Mouse (Mus musculus) c-Kit-positive CD71-positive TER-119-positive erythroid progenitor cells, embryonic 14.5 days (primary cell): ENCODE data around the gene Arhgap18.

Experiments
- DNase-seq: peaks from one replicate; pipeline ENCODE4 v3.0.0-alpha.2; 2013; ENCODE audit warnings: low spot score

Gene Arhgap18

DNA sequence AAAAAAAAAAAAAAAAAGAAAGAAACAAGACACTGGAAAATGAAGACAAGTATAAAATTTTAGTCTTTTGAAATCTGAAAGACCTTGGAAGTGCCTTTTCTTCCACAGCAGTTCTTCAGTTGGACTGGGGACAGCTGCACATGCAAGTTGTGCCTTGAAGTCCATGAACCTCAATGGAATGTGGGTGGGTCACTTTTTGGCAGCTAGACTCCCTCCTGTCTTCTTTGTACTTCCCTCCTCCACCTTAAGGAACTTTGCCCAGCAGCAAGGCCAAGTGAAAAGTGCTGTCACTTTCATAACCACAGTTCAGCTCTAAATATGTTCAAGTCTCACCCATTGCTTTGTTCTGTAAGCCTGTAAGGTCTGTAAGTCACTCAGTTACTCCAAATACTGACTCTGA, 23.2 kb downstream of the Arhgap18 start:
- no peak for DNase-seq

DNA sequence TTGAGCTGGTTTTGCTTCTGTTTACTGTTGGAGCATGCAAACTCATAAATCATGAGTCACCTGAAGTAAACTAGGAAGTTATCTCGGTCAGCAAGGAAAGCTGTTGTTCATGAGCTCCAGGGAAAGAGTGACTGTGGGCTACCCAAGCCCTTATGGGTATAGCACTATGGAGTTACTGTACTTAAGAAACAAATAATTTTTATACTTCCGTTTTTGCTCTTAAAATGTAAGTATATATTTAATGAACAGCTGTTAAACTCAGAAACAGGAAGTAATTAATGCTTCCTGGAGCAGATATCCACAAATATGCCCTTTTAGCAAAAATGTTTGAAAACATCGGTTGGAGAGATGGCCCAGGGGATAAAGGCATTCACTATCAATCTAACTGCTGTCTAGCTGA, 27.4 kb downstream of the Arhgap18 start:
- DNase-seq: no peak

DNA sequence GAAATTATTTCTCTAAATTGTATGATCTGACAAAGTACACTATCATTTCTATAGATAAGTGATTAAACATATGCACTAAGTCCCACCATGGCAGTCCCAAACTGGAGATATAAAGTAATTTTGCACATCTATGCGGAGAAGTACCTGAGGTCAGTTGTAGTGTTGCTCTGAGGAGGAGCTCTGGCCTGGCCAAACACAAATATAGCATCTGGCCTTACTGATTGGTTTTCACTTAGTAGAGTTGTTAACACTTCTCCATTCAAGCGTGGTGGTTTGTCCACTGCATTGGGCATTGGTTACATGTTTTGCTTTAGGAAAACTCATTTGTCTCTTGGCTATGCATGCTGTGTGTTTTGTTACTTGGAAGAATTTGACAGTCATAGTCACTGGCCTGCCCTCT, 36.5 kb downstream of the Arhgap18 start:
- no peak for DNase-seq

DNA sequence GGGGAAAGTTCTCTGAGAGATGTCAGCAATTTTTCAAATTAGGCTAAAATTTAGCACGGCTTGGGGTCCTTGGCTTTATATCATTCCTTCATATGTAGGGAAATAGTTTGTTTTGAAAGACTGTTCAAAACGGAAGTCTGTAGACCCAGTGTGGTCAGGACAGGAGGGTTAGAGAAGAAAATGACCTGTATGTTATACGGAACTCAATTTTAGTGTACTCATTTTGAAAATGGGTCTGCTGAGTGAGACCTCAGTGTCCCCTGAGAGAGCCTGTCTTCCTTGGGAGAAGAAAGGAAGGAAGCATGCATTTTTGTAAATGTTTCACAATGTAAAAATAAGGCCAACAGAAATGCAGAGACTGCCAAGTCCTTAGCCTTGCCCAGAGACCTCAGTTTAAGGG, 38.6 kb downstream of the Arhgap18 start:
- no peak for DNase-seq

DNA sequence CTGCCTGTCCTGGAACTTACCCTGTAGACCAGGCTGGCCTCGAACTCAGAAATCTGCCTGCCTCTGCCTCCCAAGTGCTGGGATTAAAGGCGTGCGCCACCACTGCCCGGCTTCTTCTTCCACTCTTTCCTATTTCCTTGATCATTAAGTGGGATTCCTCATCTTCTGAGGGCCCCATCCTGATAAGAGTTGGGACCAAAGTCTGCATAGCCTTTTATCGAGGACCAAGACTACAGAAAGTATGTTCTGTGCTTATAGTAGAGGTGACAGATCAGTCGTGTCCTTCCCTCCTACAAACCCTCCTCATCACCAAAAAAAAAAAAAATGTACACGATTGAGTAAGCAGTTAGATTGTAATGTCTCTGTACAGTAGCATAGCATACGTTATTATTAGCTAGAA, 39.8 kb downstream of the Arhgap18 start:
- DNase-seq: no peak

DNA sequence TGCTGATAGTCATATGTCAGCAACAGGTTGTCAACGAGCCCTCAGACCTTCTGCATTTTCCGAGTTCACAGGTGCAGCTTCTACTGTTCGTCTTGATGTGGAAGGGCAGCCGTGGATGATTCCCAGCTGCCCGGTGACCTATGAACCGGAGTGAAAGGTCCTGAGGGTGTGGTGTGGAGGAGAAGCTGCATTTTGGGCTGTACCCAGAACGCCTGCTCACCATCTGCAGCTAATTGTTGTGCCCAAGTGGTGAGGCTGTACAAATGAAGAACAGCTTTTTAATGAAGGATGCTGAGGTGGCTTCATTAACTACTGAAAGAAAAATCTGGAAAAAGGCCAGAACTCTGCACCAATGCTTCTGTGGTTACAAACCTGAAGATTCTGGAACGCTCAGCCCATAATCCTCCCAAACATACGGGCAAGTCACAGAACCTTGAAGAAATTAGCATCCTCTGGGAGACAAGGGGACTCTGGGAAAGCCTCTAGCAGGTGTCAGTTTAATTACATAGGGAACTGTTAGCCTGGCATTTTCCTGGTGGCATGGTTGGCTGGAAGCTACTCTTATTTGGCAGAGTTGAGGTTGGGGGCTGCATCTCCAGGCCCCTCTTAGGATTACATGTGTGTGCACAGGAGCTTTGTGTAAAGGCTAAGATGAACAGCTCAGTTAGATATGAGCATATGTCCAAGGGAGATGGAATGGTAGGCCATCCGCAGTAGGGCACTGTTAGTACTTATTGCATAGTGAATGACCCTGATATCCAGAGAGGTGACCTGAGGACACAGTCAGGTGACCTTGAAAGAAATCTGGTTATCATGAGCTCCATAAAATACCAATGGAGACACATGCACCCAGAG, 43.4 kb downstream of the Arhgap18 start:
- DNase-seq: no peak

DNA sequence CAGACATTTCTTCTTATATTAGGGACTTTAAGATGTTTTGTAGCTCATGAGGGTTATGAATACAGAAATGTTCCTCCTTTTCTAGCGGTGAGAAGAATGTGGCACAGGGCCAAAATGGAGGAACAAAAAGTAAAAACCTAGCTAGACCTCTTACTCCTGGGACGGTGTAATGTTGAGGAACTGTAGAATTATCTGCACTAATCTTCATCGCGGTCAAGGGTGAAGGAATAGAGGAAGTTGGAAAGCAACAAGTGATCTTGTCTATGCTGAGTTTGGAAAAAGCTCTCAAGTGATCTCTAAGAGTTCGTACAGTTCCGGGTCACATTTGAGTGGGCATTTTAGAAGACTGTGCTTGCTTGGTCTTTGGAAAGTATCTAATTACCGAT, 44.1 kb downstream of the Arhgap18 start:
- DNase-seq: no peak

DNA sequence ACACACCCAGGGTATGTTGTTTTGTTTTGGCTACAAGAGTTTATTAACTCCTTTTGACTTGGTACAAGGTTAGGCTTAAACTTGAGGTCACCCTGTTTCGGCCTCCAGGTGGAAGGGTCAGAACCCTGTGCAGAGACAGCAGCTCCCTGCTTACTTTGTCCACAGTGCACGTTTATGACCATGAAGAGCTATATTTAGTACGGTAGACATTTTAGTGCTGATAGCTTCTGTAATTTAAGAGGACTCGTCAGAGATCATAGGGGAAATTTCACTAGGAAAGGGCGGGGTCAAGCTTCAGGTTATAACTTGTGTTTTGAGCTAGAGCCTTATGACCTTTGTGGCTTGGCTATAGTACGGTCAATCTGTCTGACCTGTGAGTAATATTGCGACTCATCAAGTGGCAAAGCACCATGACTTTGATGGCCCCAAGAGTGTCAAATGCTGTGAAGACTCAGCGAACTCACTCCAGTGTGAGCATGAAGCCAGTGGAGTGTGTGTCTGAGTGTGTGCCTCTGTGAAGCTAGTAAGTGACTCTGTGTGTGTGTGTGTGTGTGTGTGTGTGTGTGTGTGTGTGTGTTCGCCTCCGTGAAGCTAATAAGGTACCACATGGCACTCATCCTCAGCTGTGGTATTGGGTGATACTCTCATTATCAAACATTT, 45.7 kb downstream of the Arhgap18 start:
- DNase-seq: no peak

DNA sequence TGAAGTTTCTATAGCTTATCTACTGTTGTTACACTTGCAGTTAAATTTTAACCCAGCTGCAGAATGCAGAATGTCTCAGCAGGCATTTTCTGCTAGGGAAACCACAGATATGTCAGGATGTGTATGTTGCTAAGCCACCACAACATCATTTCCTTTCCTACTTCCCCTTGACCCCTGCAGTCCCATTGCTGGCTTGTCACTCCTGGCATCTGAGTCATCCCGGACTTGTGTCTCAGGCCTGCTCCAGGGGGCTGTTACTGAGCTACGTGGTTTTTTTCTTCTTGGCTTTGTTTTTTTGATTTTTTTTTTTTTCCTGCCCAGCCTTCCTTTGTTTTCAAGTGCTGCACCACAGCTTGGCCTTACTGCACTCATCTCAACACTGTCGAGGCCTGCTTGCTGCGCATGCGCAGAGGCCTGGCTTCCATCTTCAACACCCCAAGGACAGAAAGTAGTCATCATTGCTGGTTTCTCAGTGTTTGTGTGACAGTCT, 46.4 kb downstream of the Arhgap18 start:
- peak; percentile 28 for DNase-seq

DNA sequence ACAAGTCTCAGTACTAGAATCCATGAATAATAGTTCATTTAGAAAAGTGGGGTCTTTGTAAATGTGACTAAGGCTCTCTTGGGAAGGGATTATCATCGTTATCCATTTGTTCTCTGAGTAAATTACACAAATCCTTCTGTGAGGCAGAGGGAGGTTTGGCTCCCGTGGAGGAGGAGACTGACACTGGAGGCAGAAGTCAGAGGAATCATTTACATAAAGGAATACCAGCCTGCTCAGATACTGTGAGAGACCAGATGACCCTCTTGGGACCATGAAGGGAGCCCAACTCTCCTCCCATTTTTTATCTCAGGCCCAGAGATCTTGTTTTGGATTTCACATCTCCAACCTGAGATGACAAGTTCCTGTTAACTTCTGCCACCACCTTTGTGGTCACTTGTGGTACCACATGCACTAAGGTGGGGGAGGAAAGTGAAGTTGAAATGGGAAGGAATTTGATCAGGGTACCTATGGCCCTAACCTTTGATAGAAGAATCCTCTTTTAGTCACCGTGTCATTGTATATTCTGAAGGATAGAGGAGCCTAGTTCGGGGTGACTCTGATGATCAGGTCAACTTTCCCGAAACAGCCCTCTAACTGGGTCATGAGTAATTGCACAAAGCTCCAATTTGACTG, 51.2 kb downstream of the Arhgap18 start:
- DNase-seq: no peak

DNA sequence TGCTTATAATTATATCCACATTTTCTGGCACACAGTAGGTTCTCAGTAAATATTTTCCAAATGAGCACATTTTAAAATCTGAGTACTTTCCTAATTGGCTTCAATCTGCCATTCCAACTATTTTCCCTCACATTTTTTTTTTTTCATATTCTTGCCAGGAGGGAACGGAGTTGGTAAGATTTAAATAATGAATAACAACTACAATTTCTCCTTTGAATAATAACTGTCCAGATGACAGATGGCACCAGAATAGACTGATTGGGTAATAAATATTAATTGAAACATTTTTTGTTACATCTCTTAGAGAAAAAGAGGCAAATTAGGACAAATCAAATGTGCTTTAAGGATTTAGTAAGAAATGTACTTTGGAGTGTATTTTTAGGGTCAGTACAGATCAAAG, 51.8 kb downstream of the Arhgap18 start:
- no peak for DNase-seq

DNA sequence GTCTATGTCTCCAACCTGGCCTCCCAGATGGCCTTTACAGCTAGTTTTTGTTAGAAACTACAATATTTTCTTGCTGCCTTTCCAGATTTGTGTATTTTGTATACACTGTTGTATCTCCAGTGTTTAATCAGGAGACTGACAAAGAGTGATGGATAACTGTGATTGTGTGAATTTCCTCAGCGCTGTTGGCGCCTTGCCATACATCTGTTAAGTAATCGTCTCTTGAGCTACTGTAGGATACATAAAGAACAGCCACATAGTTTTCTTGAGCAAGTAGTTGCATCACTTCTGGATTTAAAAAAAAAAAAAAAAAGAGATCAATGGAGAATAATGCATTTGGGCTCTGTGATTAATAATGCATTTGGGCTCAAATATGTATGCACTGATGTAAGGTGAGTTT, 52.9 kb downstream of the Arhgap18 start:
- DNase-seq: no peak

DNA sequence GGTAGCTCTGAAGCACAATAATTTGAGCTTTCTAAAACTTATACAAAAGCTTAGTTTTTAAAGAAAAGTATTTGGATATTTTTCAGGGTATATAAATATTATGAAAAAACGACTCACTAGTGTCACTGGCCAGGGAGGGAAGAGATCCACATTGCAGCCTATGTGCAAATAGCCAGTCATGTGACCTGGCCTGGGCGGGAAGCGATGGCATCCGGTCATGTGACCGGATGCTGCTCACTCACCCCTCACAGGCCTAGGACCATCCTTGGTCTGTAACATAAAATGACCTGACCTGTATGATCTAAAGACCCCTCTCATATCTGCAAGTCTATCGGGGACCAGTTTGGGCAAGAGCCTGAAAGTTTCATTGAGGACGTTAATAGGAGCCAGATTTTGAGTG, 56.8 kb downstream of the Arhgap18 start:
- DNase-seq: no peak

DNA sequence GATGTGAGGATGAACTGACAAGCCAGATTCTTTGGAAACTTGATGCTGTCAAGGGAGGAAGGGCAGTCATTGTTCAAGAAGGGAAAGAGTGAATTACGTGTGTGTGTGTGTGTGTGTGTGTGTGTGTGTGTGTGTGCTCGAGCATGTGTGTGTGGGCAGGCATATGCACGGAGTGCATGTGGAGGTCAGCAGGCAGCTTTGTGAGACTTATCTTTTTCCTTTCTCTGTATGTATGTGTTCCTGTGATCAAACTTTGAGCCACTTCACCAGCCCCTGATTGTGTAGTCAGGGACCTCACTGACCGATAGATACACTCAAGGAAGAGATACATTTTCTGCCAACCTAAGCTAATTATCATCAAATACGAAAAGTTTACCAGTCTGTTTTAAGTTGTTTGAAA, 57.6 kb downstream of the Arhgap18 start:
- DNase-seq: no peak

DNA sequence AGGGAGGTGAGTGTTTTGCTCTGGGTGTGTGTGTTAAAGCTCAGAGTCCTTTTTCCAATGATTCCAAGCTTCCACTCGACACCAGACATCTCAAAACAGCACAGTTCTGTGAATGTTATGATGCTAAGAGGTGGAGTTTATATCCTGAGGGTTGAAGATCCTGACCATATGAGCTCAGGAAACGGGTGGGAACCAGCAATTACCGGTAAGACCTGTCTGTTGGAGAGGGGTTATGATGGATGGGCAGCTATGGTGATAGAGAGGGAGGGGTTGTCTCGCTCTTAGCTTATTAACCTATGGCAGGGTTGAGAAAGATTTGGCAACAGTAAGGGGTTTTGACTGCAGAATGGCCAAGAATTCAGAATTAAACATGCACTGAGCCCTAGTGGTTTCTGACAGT, 58.1 kb downstream of the Arhgap18 start:
- no peak for DNase-seq

DNA sequence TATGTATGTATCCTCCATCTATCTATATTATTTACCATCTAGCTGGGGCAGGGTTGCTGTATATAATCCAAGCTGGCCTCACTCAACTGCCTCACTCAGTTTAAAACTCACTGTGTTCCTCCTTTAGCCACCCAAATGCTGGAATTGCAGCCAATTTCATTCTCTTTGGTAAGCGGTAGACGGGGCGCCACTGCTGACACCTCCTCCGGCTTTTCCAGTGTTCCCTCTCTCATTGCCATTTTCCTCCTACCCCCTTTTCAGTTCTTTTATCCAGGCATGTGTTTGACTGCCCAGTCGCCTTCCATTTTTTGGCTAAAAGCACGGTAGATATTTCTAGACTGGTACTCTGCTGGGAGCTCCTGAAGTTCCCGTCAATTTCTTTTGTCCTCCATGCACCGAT, 62.4 kb downstream of the Arhgap18 start:
- DNase-seq: no peak

DNA sequence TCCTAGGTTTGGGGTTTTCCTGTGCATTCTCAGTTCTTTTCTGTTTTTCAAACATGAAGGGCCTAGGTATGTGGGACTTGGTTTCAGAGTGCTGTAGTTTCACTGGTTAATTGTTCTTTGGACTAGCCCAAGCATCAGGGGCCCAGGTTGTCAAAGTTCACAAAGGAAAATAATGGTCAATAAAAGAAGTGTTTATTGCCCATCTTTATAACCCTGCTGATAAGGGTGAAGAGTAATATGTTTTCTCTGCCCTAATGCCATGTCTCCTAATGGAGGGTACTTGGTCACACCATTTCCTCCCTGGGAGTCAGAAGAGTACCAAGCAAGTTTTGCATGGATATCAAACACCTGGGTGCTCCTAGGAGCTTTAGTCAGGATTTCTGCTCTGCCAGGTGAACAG, 67.1 kb downstream of the Arhgap18 start:
- DNase-seq: no peak

DNA sequence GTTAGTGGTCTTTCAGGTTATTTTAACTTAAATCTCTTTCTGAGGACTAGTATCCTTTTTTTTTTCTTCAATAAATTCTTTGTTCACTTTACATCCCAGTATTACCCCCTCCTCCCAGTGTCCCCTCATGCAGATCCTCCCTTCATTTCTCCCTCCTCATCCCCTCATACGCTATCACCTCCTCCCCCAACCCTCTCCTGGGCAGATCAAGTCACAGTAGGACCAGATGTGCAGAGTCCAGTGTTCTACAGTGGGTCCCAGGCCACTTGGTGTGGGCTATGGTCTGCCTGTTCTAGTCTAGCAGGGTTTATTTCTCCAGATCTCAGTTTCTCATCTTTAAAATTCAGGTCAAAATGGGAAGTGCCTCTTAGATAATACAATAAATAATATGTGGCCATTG, 67.7 kb downstream of the Arhgap18 start:
- DNase-seq: no peak

DNA sequence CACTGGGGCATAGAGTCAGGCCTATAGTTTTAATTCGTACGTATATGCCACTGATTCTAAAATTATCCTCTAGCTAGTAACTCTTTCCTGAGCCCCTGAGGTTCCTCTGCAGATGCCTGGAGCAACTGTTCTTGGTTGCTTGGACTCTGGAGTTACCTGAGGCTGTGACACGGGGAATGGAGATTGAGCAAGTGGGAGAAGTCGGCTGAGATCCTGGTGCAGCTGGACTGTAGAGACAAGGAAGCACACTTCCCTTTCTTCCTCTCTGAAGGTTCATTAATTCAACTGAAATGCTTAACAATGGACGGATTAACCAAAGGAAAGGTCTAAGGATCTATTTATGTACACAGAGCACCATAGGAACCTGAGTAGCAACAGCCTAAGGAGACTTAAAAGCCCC, 70.8 kb downstream of the Arhgap18 start:
- DNase-seq: no peak

DNA sequence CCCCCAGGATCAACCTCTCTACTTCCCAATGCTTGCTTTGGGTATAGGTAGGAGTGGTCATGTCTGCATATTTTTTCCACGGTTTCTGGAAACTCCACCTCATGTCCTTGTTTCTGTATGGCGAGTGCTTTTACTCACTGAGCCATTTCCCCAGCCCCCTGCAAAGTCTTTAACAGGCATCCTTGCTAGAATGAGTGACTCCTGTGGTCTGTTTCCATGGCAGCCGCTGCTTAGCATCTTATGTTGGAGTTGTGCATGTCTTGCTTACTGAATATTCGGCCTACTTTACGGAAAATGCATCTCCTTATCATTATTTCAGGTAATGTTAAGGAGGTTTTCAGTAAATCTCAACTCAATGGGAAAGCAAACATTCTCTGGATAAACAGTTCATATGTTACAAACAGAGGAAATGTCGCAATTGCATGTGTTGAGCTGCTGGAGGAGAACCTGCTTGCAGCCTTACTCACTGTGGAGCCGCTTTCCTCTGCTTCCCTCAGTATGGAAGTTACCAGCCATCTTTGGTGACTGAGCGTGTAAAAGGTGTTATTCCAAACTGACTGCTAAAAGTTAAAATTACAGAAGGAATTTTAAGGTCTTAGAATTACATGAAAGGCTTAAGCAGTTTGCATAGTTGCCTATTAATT, 72.1 kb downstream of the Arhgap18 start:
- DNase-seq: no peak

DNA sequence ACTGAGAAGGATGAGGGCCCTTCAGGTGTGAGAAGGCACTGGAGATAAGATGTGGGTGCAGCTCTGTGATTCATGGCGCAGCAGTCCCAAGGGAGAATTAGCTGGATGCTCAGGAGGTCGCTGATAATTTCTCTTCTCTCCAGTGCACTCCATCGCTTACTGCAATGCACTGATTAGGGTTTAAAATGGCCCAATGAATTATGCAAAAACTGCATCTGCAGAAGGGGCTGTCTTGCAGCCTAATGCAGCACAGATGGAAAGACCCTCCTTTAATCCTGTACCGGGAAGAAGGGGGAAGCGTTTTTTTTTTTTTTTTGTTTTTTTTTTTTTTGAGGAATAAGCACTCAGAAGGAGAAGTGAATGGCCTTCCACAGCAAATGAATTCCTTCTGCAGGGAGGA, 74.1 kb downstream of the Arhgap18 start:
- DNase-seq: no peak

DNA sequence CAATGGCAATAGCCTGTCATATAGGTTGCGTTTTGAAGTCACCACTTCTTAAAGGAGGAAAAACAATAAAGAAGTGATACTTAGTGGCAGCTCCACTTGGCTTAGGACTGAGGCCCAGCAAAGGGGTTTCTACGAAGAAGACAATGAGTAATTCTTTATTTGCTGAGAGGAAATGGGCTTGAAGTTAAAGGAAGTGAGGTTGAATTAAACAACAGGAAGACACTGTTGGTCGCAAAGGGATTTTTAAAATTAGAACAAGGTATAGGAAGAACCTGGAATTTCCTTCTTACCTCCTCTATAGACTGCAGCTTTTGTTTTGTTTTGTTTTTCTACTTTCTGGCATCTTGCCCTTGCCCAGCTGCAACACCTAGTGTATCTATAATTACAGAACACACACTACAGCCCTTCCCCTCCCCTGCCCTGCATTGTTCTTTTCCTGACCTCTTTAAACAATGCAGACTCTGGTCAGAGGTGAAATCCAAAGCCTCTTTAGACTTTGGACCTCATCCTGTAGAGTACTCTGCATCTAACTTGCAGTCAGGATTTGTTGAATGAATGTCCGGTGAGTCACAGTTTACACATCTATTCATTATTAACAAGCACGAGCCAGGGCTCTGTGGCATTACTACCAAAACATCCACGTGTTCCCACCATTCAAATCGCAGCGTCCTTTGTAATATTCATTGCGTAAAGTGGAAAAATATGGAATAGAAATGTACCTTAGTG, 75.4 kb downstream of the Arhgap18 start:
- DNase-seq: no peak
